Mouse (Mus musculus): ENCODE data around the gene Gm11983. TPM values are rescaled to one million over a fixed set of nuclear protein-coding genes. Genes with fewer than 3 reads are reported as not detected.
"Not testable (repeated sequence)": the region's sequence is repeated elsewhere in the genome, so short reads cannot be mapped to it uniquely, and the experiment has no call there.

Gm11983 gene
- total RNA-seq (2021) = not detected
- polyA plus RNA-seq (2012; rRNA removed) = not detected in 2 replicates
- long read RNA-seq = 0 reads

DNA sequence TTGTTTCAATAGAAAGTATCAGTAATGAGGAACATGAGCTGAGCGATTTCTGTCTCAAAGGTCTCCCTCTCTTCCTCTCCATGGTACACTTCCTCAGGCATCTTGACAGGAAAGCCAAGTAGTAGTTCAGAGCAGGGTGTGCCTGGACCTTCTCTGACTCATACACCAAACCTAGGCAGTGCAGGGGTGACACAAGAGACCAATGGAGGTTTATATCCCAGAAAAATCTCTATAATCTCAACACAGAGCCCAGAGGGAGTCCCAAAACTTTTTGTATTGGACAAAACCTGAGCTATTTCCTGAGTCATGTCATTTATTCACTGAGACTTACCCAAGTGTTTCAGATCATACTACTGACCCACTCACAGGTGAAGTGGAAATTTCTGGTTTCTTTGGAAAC is at the start of gene Gm11983:
Gene Gm11983 (minus strand): TSS at position 101 of the 400 bp plus-strand sequence.
- intact Hi-C loops (cut with DNase I) = no loop called here
- Histone ChIP-seq H3K9ac (ENCODE audit: low read depth, low read length) (no peak within 1 kb of the TSS), H3K36me3 (ENCODE audit: control insufficient read depth, insufficient read depth, low read length) (no peaks in the 10 kb centered on the region), H3K4me3 (no peak within 1 kb of the TSS), H3K79me2 (replicated peaks; ENCODE audit: control insufficient read depth, insufficient read depth, low read length) (no peaks in the 10 kb centered on the region), H3K27ac (no peak within 1 kb of the TSS), H3K4me1 (ENCODE audit: control insufficient read depth, insufficient read depth, low read length) (no peaks in the 10 kb centered on the region), H3K27me3 (ENCODE audit: control insufficient read depth, insufficient read depth, low read length) (no peaks in the 10 kb centered on the region)
- DNase-seq = no peak
- TF ChIP-seq EP300 (IDR thresholded peaks at IDR 0.05; ENCODE audit: insufficient read depth, low read depth, low read length) = no peak
- TF ChIP-seq CTCF (IDR thresholded peaks at IDR 0.05) = no peak
- TF ChIP-seq POLR2A (IDR thresholded peaks at IDR 0.05; ENCODE audit: insufficient read depth, low read depth, low read length) = no peak
- WGBS = 96% methylated on average over 1 of the region's 1 CpGs

DNA sequence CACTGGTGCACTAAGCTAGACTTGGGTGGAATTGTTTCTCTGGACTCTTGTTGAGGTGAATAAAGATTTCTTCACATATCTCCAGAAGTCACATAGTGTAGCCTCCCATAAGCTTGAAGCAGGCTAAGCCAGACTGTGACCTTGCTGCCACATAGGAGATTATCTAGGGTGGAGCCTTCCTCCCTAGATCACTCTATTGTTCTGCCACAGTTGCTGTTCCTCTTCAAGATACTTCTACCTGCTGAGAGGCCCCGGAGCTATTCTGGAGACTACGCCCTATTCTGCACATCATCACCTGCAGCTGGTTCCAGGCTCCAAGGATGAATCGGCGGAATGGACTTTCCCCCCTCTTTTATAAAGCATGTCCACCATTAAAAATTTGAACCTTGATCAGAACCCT is 45.6 kb upstream of the Gm11983 start:
- H3K4me1 ChIP-seq (ENCODE audit: control insufficient read depth, insufficient read depth, low read length); H3K36me3 ChIP-seq (ENCODE audit: control insufficient read depth, insufficient read depth, low read length); H3K4me3 ChIP-seq; H3K27me3 ChIP-seq (ENCODE audit: control insufficient read depth, insufficient read depth, low read length); DNase-seq; H3K27ac ChIP-seq; intact Hi-C loops (cut with DNase I); H3K79me2 ChIP-seq (replicated peaks; ENCODE audit: control insufficient read depth, insufficient read depth, low read length); H3K9ac ChIP-seq (ENCODE audit: low read depth, low read length): not testable (repeated sequence)
- 80% methylated on average over 4 of the region's 4 CpGs for WGBS

DNA sequence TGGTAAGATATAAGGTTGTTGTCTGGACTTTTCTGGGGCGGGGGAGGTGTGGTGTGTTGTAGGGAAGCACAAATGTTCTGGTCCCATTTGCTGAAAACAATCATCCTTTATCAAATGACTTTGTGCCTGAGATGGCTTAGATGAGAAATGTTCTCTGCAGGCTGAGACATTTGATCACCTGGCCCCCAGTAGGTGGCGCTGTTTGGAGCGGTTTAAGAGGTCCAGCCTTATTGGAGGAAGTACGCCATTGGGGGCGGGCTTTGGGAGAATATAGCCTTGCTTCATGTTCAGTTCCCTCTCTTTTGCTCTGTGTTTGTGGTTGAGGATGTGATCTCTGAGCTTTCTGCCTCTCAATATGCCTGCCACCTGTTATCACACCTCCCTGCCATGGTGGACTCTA is 44.2 kb upstream of the Gm11983 start:
- 50% methylated on average over 5 of the region's 5 CpGs for WGBS
- TF ChIP-seq EP300 (IDR thresholded peaks at IDR 0.05; ENCODE audit: insufficient read depth, low read depth, low read length) (no peak), CTCF (IDR thresholded peaks at IDR 0.05) (peak; percentile 50), POLR2A (IDR thresholded peaks at IDR 0.05; ENCODE audit: insufficient read depth, low read depth, low read length) (no peak)
- Histone ChIP-seq H3K27ac (no peak overlapping the region), H3K4me1 (ENCODE audit: control insufficient read depth, insufficient read depth, low read length) (no peaks in the 10 kb centered on the region), H3K9ac (ENCODE audit: low read depth, low read length) (no peak overlapping the region), H3K36me3 (ENCODE audit: control insufficient read depth, insufficient read depth, low read length) (no peaks in the 10 kb centered on the region), H3K4me3 (no peak overlapping the region), H3K79me2 (replicated peaks; ENCODE audit: control insufficient read depth, insufficient read depth, low read length) (no peaks in the 10 kb centered on the region), H3K27me3 (ENCODE audit: control insufficient read depth, insufficient read depth, low read length) (no peaks in the 10 kb centered on the region)
- intact Hi-C loops (cut with DNase I) = no loop called here
- no peak for DNase-seq

DNA sequence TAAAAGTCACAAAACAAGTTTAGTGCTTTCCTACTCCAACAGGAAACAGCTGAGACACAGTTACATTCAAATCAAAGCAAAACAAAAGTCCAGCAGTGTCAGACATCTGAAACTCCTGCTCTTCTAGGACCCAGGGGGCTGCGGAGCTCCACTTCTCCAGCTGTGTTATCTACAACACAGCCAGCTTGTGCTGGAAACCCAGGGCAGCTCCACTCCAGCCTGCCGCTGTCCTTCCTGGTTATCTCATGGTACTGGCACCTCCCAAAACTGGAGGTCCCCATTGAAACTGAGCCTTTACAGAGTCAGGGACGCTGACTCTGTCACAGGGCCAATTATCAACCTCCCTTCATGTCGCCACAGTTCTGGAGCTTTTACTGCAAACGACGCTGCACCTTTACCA is 40.3 kb upstream of the Gm11983 start:
- Histone ChIP-seq H3K27ac (no peak overlapping the region), H3K4me3 (no peak overlapping the region), H3K79me2 (replicated peaks; ENCODE audit: control insufficient read depth, insufficient read depth, low read length) (no peaks in the 10 kb centered on the region), H3K27me3 (ENCODE audit: control insufficient read depth, insufficient read depth, low read length) (no peaks in the 10 kb centered on the region), H3K36me3 (ENCODE audit: control insufficient read depth, insufficient read depth, low read length) (no peaks in the 10 kb centered on the region), H3K4me1 (ENCODE audit: control insufficient read depth, insufficient read depth, low read length) (no peaks in the 10 kb centered on the region), H3K9ac (ENCODE audit: low read depth, low read length) (no peak overlapping the region)
- TF ChIP-seq EP300 (IDR thresholded peaks at IDR 0.05; ENCODE audit: insufficient read depth, low read depth, low read length) (no peak), POLR2A (IDR thresholded peaks at IDR 0.05; ENCODE audit: insufficient read depth, low read depth, low read length) (no peak), CTCF (IDR thresholded peaks at IDR 0.05) (no peak)
- DNase-seq = no peak
- intact Hi-C loops (cut with DNase I) = no loop called here
- 26% methylated on average over 6 of the region's 6 CpGs for WGBS

DNA sequence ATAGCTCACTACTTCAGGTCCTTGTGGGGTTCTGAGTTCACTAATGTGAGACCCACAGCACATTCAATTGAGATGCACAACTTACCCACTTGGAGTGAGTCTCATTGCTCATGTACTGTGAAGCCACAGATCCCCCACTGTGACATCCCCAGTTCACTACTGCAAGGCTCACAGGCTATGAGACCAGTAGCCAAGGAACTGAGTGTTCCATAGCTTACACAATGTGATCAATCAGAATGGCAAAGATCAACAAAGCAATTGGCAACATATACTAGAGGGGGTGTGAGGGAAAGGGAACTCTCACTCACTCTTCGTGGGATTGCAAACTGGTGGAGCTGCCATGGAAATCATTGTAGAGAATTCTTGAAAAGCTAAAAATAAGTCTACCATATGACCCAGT is 33.5 kb upstream of the Gm11983 start:
- no peak for DNase-seq
- intact Hi-C loops (cut with DNase I) = no loop called here
- H3K4me1 ChIP-seq (ENCODE audit: control insufficient read depth, insufficient read depth, low read length) = no peaks in the 10 kb centered on the region
- no peak overlapping the region for H3K9ac ChIP-seq (ENCODE audit: low read depth, low read length)
- no peaks in the 10 kb centered on the region for H3K27me3 ChIP-seq (ENCODE audit: control insufficient read depth, insufficient read depth, low read length)
- H3K36me3 ChIP-seq (ENCODE audit: control insufficient read depth, insufficient read depth, low read length) = no peaks in the 10 kb centered on the region
- H3K27ac ChIP-seq = no peak overlapping the region
- no peak for TF ChIP-seq POLR2A (IDR thresholded peaks at IDR 0.05; ENCODE audit: insufficient read depth, low read depth, low read length)
- TF ChIP-seq CTCF (IDR thresholded peaks at IDR 0.05) = no peak
- no peak for TF ChIP-seq EP300 (IDR thresholded peaks at IDR 0.05; ENCODE audit: insufficient read depth, low read depth, low read length)
- H3K4me3 ChIP-seq = no peak overlapping the region
- no peaks in the 10 kb centered on the region for H3K79me2 ChIP-seq (replicated peaks; ENCODE audit: control insufficient read depth, insufficient read depth, low read length)
- WGBS = 80% methylated on average over 1 of the region's 1 CpGs

DNA sequence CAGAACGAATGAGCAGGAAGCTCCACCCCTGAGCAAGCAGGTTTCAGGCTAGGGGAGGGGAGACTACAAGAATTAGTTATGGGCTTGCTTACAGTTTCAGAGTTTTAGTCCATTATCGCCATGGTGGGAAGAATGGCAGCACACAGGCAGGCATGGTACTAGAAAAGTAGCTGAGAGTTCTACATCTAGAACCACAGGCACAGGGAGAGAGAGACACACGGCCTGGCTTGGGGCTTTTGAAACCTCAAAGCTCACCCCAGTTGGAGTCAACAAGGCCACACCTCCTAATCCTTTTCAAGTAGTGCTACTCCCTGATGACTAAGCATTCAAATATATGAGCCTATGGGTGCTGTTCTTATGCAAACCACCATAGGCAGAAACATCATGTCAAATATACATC is 28.1 kb upstream of the Gm11983 start:
- TF ChIP-seq EP300 (IDR thresholded peaks at IDR 0.05; ENCODE audit: insufficient read depth, low read depth, low read length) = no peak
- no peak for TF ChIP-seq POLR2A (IDR thresholded peaks at IDR 0.05; ENCODE audit: insufficient read depth, low read depth, low read length)
- no peak for TF ChIP-seq CTCF (IDR thresholded peaks at IDR 0.05)
- no peak overlapping the region for H3K9ac ChIP-seq (ENCODE audit: low read depth, low read length)
- WGBS = 81% methylated on average over 3 of the region's 3 CpGs
- DNase-seq = no peak
- no peak overlapping the region for H3K27ac ChIP-seq
- no peak overlapping the region for H3K4me3 ChIP-seq
- peaks cover 1% of the 10 kb centered on the region; the same call in 1 of the 2 replicates for H3K4me1 ChIP-seq (ENCODE audit: control insufficient read depth, insufficient read depth, low read length)
- no peaks in the 10 kb centered on the region for H3K27me3 ChIP-seq (ENCODE audit: control insufficient read depth, insufficient read depth, low read length)
- no peaks in the 10 kb centered on the region for H3K79me2 ChIP-seq (replicated peaks; ENCODE audit: control insufficient read depth, insufficient read depth, low read length)
- intact Hi-C loops (cut with DNase I) = no loop called here
- H3K36me3 ChIP-seq (ENCODE audit: control insufficient read depth, insufficient read depth, low read length) = no peaks in the 10 kb centered on the region

Measured in heart, adult 2 months (tissue).